Mouse (Mus musculus) bone marrow, adult 2 months (tissue): ENCODE results near the gene Tbr1.

Experiments used
- CTCF ChIP-seq: fragments of 200-500 bp; IDR thresholded peaks from 2 replicates; pipeline ENCODE4 v1.5.1; 2011; ENCODE audit warnings: low read length, control low read depth; ENCODE audit not compliant: control insufficient read depth, insufficient read depth
- POLR2A ChIP-seq: fragments of 200-500 bp; IDR thresholded peaks from 2 replicates; pipeline ENCODE4 v1.6.1; 2011; ENCODE audit warnings: low read depth, mild to moderate bottlenecking, control low read depth, low read length, borderline replicate concordance; ENCODE audit not compliant: control insufficient read depth

- TF ChIP-seq CTCF (no peak), POLR2A (no peak)
Measured at GRCm38 (mm10) chr2:61759234-61759855, 43.4 kb upstream of the Tbr1 start.
